Mouse (Mus musculus) liver (tissue): ENCODE measurements around the gene Stxbp4.

Experiments used
- DNase-seq: peaks from one replicate; pipeline ENCODE4 v3.0.0-alpha.2; 2020; ENCODE audit warnings: mixed read lengths

The Stxbp4 gene

DNA sequence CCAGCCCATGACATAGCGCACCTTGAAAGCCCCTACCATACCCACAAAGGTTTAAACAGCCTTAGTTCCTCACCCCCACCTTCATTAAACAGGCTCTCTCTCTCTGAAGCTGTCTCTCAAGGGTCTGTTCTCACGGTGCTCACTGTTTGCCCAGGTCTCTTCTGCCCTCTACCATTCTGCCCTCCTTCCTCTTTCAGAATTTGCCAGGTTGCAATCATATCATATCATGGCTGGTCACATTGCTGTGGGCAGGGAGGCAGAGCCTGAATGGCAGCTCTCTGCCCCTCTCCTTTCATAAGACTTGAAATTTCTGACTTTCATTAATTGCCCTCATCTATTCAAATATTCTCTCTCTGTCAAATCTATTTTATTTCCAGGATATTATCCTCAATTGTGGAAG, 195.4 kb downstream of the Stxbp4 start:
- DNase-seq, result no peak

DNA sequence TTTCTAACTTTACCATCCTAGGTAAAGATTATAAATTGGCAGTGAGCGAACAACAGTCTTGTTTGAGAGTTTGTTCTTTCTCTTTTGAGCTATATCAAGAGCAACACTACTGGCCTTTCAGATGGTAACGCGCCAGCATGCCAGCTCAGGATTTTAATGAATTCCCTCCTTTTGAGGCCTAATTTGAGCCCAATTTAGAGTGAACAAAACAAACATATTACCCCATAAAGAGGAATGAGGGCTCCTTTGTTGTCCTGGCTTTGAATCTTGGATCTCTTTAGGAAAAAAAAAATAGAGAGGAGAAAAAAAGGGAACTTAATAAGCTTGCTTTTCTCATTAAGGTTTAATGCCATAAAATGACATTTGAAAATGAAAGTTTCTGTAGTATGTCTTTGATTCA, 197.0 kb downstream of the Stxbp4 start:
- no peak for DNase-seq

DNA sequence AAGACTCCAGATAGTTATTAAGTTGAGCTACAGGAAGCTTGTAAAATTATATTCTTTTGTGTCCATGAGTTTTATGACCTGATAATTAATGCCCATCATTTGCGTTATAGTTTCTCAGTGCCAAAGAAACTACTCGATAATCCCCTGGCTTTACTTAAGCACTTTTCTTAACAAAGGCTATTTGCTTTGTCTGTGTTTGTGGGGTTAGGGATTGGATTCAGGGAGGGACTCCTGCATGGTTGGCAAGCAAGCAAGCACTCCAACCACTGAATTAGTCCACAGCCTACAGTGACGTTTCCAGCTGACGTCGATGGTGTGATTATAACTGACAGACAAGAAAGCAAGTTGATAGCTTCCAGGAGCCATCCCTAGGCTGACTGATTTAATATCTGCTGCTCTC, 199.1 kb downstream of the Stxbp4 start:
- DNase-seq, result no peak
